Mouse (Mus musculus) heart, postnatal 10 days (tissue): ENCODE results near the gene Marveld2. TPM values are rescaled to one million over a fixed set of nuclear protein-coding genes. Genes with fewer than 3 reads are reported as not detected.

Experiments
- DNase-seq, 2 experiments: peaks; one replicate each; pipeline ENCODE4 v3.0.0; 2021
- intact Hi-C: fragments of 180-260 bp; cut with DNase I; formaldehyde crosslinking; loops from one replicate; pipeline ENCODE4 v1.15.1; 2025
- total RNA-seq, 2 experiments: library from RNA; stranded (reverse); gene quantifications; 2 replicates each; pipeline ENCODE4 v1.2.3; 2021

The Marveld2 gene
- total RNA-seq, 2 experiments from 2014 or later, result 1.1 to 1.4 TPM

DNA sequence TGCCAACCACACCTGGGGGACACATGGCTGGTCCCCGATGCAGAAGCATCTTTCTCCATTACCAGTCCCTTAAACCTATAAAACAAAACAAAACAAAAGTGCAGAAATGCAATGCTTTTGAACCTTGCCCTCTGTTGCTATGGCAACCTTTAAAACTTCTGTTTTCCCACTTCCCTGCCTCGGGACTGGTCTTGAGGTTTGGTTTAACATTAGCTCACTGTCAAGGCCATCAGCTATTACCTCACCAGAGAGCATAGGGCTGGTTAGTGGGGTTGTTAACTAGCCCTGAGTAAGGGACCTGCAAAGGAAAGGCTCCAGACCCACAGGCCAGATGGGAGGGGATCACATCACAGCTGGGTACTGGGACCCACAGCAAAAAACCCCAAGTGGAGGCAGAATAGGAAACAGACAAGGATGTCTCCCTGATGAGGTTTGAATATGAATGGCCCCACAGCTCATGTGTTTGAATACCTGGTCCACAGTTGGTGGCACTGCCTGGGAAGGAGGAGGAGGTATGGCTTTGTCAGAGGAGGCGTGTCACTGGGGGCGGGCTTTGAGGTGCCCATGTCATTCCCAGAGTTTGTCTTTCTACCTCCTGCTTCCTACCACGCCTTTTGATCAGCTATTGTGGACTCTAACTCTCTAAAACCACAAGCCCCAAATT is 14.4 kb downstream of the Marveld2 start:
- intact Hi-C loops, result no loop called here
- DNase-seq, result no peak

DNA sequence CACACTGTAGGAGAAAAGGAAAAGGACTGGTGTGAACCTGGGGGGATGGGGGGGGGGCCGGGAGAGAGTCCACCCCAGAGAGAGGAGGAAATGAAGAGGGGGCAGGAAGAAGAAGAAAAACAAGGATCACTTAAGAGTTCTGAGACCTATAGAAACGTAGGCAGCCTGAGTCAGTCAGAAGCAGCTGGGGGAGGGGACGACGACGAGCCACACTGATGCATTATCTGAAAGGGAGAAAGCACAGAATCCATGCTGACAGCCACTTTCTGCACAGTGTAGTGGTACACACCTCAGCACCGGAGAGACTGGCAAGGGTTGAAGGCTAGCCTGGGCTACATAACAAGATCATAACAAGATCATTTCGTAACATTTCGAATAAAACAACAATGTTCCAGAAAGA is 15.7 kb downstream of the Marveld2 start:
- peak in 1 of 2 experiments; percentile 14 for DNase-seq
- intact Hi-C loops, result no loop called here

- DNase-seq, result peak in 1 of 2 experiments; percentile 21
- intact Hi-C loops, result no loop called here
Observed at GRCm38 (mm10) chr13:100600317-100600716, 16.5 kb downstream of the Marveld2 start.

DNA sequence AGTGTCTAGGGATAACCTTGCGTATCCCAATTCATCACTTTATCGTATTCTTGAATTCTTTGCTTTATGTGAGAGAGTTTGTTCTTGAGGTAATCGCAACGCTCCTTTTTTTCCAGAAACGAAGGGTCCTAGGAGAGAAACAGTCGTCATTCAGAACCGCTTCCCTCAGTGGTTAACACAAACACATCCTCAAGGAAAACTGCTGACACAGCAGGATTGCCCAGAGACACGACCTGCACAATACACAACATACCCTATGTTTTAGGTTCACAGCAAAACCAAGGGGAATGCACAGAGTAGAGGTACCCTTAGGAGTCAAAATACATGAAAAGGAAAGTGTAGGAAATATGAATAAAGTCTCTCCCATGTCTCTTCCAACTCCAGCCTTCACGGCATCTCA is 19.5 kb downstream of the Marveld2 start:
- intact Hi-C loops, result loop anchor here (5.0 kb wide), 1 partner anchor 105 kb away; the partner anchor contains the start of gene Gtf2h2

DNA sequence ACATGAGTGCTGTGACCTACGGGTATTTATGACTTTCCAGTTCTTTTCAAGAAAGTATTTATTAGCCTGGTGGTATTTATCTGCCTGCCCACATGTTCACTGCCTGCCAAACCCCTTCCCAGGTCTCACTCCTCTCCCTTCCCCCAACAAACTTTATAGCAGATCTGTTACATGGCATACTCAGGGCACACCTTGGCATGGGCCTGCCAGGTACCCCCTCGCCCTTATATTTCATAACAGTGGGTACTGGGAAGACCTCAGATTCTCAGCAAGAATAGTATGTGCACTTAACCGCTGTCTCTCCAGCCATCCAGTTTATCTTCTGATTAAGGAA is 21.3 kb downstream of the Marveld2 start:
- no peak for DNase-seq
- intact Hi-C loops, result loop anchor here (5.0 kb wide), 1 partner anchor 103 kb away; the partner anchor contains the start of gene Gtf2h2

More for the DNA sequence above, 19.5 kb downstream of the Marveld2 start:
- DNase-seq, result no peak

- intact Hi-C loops, result loop anchor here (5.0 kb wide), 1 partner anchor 103 kb away; the partner anchor contains the start of gene Gtf2h2
- DNase-seq, result no peak
Observed at GRCm38 (mm10) chr13:100594838-100595551, 21.8 kb downstream of the Marveld2 start.

DNA sequence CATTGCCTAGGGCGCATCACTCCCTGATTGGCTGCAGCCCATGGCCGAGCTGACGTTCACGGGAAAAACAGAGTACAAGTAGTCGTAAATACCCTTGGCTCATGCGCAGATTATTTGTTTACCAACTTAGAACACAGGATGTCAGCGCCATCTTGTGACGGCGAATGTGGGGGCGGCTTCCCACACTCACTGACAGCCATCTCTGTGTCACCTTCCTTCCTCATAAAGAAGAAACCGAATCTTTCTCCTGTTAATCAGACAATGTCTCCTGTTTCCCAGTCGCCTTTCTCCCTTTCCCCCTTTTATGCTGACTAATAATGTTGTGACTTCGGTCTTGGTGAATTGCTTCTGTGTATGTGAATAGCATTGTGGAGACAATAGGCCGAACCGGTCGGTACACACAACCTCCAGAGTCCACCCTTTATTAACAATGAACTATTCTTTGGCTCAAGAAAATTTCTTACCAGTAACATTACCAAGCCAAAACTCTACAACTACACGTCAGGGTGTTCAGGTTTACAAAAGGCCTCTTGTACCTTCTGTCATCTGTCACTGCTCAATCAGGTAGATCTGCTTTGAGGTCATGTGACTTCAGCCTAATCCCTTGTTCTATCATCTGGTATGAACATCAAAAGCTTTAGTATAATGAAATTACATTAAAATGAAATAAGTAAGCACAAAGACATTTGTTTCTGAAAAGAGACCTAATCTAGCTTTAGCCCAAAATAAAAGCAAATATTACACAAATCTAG is 22.6 kb downstream of the Marveld2 start:
- DNase-seq, result peak; percentile 24 to 34
- intact Hi-C loops, result no loop called here

DNA sequence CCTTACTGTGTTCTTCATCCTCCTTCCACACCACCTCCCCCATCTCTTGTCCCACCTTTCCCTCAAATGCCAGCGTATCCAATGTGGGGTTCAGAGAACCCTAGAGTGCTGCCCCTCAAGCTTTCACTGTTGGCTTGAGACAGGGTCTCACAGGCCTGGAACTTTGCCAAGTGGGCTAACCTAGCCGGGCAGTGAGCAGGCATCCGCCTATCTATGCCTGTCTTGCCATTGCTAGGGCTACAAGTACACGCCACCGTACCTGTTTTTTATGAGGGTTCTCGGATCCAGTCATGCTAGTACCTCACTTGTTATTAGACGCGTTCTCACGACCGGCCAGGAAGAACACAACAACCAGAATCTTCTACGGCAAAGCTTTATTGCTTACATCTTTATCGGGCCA is 28.1 kb downstream of the Marveld2 start:
- intact Hi-C loops, result no loop called here
- DNase-seq, result no peak

DNA sequence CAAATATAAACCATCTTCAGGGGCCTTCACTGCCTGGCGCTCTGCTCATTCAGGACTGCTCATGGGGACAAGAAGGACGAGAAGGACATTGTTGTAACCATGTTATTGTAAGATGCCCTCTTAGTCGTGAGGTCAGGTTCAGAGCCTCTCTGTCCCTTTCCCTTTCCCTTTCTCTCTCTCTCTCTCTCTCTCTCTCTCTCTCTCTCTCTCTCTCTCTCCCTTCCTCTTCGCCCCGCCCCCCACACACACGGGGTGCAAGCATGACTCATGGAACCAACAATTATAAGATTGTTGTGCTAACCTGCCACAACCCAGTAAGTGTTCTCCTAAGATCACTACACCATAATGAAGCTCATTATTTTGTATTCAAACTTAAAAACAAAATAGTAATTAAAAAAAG is 34.6 kb downstream of the Marveld2 start:
- intact Hi-C loops, result no loop called here
- DNase-seq, result no peak

DNA sequence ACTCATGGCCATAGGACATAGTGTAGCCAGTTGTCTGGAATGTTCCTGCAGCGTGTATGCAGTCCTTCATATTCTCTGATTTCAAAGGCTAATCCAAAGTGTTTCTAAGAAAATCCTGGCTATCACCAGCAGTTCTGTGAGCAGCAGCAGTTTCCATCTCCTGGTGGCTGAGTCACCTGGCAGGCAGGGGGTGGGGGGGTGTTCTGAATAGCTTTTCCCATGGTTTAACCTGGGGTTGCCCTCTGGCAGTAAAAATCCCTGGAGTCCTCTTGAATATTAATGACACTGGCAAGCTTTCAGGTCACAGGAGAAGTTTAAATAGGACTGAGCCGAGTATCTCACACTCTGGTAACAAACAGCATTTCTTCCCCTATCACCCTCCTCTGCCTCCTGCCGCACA is 35.1 kb downstream of the Marveld2 start:
- intact Hi-C loops, result no loop called here
- DNase-seq, result peak; percentile 39 to 46

GRCm38 (mm10) chr13:100579951-100580350 is 36.8 kb downstream of the Marveld2 start:
- intact Hi-C loops, result no loop called here
- DNase-seq, result no peak

- no peak for DNase-seq
- intact Hi-C loops, result no loop called here
Observed at GRCm38 (mm10) chr13:100579220-100579619, 37.6 kb downstream of the Marveld2 start.

- intact Hi-C loops, result no loop called here
Observed at GRCm38 (mm10) chr13:100575950-100576349, 40.8 kb downstream of the Marveld2 start.

DNA sequence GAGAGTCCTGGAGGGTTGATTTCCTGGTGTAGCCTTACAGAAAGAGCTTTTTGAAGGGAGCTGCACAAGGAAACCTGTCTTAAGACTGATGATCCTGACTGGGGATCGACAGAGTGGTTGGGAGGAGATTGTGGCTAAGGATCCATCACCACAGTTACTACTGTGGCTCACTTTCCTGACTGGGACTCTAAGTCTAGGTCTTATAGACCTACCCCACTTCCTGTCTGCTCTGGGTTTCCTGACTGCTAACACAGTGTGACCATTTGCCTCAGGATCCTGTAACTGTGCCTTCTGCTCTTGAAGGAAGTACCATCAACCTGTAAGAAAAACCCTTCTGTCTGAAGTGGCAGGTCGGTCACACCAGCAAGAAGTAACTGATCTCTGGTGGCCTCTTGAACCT is 46.1 kb downstream of the Marveld2 start:
- DNase-seq, result no peak
- intact Hi-C loops, result no loop called here

More at GRCm38 (mm10) chr13:100575950-100576349, 40.8 kb downstream of the Marveld2 start:
- DNase-seq, result no peak

- intact Hi-C loops, result no loop called here
Observed at GRCm38 (mm10) chr13:100568359-100568758, 48.4 kb downstream of the Marveld2 start.

GRCm38 (mm10) chr13:100559449-100559848 is 57.3 kb downstream of the Marveld2 start:
- intact Hi-C loops, result no loop called here
- no peak for DNase-seq

More at GRCm38 (mm10) chr13:100568359-100568758, 48.4 kb downstream of the Marveld2 start:
- DNase-seq, result no peak

GRCm38 (mm10) chr13:100557011-100557410 is 59.8 kb downstream of the Marveld2 start:
- no peak for DNase-seq

DNA sequence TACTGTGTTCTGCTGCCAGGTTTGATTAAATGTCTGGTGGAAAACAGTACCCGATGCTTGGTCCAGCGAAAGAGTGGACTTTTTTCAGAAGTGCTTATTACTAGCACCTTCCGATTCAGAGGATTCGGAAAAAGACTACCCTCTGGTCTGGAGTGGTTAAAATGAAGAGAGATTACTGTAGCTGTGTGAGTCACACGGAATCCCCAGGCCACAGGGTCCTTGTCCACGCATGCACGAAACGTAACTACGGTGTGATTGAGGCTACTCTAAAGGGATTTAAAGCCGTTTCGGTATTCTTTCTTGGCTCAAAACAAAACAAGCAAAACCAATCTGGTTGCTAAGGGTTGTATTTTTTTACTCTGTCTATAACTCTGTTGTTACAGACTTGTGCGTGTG is 63.7 kb downstream of the Marveld2 start:
- no peak for DNase-seq
- intact Hi-C loops, result no loop called here

More at GRCm38 (mm10) chr13:100557011-100557410, 59.8 kb downstream of the Marveld2 start:
- intact Hi-C loops, result no loop called here

GRCm38 (mm10) chr13:100552369-100553041 is 64.3 kb downstream of the Marveld2 start, which contains the start of gene Ocln:
Ocln (minus strand) TSS chr13:100552718.
- intact Hi-C loops, result no loop called here
- DNase-seq, result peak; percentile 14 to 20

GRCm38 (mm10) chr13:100552009-100552368 is 64.8 kb downstream of the Marveld2 start:
- intact Hi-C loops, result no loop called here
- DNase-seq, result peak in 1 of 2 experiments; percentile 5
